Mouse (Mus musculus) retina, postnatal 7 days (tissue): ENCODE data around the gene Ccdc24.
A peak's percentile ranks its signal among the peaks of the same experiment; 100 is the strongest.

ENCODE experiments used
- DNase-seq: peaks from one replicate; pipeline ENCODE4 v3.0.0-alpha.2; 2012; ENCODE audit warnings: low read depth, low spot score

Ccdc24 gene

DNA sequence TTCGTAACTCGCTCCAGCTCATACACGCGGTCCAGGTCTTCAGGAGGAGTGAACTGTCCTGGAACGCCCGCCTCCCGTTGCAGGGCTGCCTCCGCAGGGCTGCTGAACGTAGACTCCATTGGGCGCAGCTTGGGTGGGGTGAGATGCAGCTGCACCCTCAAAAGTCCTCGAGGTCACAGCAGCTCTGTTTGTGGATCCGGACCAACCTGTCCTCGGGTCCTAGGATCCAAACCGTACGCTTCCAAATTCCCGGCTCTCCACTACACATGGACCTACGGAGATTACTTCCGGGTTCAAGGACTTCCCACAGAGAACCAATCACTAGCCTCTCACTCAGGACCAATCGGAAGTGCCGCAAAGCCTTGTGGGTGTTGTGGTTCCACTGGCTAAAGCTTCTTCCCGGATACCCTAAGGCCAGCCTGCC is 19.4 kb upstream of the Ccdc24 start, which contains the start of gene Dph2:
Gene Dph2 (minus strand): TSS at position 295 of the 424 bp plus-strand sequence.
- peak; percentile 82 for DNase-seq

DNA sequence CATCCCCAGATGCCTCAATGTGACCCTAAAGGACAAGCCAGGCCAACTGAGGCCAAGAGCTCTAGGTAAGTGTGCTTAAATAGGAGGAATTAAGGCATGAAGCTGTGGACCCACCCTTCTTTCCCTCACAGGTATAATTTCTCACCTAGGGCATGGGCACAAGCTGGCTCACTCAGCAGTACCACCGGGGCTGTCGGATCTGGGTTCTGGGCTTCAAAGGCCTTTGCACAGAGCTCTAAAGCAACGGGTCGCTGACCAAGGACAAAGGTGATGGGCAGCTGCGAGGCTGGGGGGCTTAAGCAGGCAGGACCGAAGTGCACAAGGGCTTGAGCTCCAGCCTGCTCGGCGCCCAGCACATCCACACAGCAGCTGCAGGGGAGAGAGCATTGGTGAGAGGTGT is 18.4 kb upstream of the Ccdc24 start:
- no peak for DNase-seq

DNA sequence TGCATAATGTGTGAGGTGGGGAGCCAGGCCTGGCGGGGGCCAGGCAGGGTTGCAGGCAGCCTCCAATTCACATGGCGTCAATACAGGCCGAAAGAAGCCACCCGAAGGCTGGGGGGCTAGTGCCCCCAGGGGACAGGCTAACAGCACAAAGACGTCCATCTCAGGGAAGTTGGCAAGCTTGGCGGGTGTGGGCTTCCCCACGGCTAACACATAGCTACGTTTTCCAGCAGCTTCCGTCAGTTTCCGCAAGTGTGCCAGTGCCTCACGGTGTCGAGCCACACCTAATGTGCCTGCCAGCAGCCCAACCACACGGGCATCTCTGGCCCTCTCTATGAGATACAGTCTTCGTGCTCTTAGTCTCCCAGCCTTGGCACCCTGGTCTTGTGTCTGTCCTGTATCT is 17.7 kb upstream of the Ccdc24 start:
- no peak for DNase-seq

DNA sequence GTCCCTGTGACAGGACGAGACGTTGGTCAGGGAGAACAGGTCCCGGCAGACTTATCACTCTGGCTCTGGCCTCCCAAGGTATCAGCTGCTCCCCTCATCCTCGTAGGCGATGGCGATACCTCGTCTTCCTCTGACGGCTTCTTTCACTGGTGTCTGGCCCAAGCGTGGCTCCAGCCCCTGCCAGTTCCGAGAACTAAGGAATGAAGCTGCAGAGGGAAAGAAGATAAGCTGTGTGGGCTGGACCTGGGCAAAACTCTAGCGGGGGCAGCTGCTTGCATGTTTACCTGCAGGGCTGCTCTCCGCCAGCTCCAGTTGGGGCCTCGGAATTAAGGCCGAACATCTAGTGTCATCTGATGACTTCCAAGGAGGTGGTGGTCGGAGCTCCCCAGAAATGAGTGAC is 17.1 kb upstream of the Ccdc24 start:
- no peak for DNase-seq

DNA sequence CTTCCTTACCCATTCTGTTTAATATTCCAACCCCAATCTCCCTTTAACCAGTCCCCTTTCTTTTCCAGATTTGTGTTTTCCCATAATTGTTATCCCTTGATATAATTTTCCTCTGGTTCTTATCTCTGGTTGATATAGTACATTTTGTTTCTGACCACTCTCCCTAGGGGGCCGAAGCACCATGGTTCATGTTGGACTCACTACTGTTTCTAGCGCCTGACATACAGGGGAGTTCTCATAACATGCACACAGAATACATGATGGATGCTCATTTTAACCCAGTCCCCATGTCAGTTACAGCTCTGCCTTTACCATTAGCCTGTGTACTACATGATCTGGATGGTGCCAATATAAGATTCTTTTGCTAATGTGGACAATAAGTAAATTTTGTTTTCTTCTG is 15.6 kb upstream of the Ccdc24 start:
- no peak for DNase-seq

- DNase-seq = peak; percentile 76
These were observed 14.8 kb upstream of the Ccdc24 start, which contains the start of gene Atp6v0b for GRCm38 (mm10) chr4:117887133-117887532. Gene Atp6v0b (minus strand): TSS chr4:117887333.

GRCm38 (mm10) chr4:117886644-117887043 is 14.3 kb upstream of the Ccdc24 start:
- no peak for DNase-seq

DNA sequence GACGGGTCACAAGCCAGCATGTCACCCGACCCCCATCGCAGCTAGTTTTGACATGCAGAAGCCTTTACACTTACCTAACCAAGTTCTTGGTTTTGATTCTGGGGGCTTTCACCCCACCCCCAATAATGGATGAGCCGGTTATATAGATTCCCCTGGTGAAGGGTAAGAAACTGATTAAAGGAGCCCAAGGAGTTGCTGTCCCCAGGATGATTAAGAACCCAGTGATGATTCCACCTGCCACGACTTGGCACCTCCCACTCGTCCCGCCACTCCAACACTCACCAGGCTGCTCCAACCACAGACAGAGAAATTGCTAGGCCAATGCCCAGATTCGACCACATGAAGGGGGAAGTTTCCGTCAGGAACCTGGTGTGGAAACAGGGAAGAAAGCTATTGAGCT is 13.6 kb upstream of the Ccdc24 start:
- no peak for DNase-seq

DNA sequence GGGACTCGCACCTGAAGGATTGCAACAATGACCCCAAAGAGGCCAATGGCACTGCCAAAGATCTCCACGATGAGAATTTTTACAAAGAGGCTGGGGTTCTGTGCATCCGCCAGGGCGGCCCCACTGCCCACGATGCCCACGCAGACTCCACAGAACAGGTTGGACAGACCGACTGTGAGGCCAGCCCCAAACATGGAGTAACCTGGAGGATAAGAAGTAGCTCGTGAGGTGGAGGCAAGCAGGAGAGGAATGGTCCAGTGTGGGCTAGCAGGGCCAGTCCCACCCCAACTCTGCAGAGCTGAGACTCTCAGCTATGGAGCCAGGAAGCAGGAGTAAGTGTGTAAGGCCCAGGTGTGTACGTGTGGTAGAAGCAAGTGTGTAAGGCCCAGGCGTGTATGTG is 12.7 kb upstream of the Ccdc24 start:
- DNase-seq = no peak

- no peak for DNase-seq
These were observed 11.8 kb upstream of the Ccdc24 start for GRCm38 (mm10) chr4:117884146-117884545.

DNA sequence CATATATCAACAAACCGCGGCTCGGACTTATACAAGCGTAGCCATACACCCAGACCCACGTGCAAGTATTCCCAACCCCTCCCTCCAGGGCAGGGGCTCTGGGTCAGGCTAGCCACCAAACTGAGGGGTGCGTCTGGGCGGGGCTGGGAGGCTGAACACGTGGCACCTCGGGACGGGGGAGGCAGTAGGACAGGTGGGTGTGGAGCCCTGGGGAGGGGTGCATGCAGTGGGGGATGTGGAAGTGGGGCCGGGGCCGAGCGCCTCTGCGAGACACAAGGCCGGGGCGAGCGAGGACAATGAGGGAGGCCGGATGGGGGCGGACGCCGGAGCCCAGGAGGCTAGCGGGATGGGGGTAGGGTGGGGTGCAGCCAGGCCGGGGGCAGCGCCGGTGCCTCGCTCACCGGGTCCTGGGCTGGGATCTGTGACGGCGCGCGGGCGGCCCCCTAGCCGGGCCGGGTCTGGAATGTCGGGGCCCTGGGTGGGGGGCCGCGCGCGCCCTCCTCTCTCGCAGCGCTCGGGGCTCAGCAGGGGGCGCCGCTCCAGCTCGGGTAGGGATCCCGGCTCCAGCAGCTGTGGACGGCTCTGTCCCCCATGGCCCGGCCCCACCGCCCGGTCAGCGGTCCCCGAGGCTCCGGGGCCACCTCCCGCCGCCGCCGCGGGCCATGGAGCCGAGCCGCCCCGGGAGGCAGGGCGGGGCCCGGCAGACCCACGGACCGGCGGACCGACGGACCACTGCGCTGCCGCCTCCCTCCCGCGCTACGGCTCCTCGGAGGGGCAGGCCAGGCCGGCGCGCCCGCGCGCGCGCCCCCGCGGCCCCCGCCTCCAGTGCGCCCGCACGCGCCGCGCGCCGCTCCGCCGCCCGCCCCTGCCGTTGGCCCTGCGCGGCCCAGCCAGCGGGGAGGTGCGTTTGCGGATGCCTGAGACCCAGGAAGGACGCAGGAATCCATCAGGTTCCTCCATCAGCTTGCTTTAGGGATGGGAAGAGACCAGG is 10.6 kb upstream of the Ccdc24 start, which contains the start of gene B4galt2:
Gene B4galt2 (minus strand): TSS at position 787 of the 991 bp plus-strand sequence.
- DNase-seq = no peak

DNA sequence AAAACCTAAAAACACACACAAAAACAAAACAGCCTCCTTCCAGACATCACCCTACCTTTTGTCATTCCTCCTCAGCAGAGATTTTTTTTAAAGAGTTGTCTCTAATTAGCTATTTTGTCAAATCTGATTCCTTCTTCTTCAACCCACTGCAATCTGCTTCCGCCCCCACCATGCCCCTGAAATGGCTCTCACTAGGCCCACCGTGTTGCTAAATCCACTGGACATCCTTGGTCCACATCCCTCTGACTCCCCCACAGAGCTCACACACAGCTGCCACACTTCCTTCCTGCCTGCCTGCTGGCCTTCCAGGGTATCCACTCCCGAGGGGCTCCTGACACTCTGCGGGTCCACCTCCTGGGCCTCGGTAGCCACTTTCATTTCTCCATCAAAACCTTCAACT is 6.3 kb upstream of the Ccdc24 start:
- DNase-seq = no peak

GRCm38 (mm10) chr4:117878301-117878700 is 5.9 kb upstream of the Ccdc24 start:
- DNase-seq = no peak

GRCm38 (mm10) chr4:117873615-117874014 is 1.3 kb upstream of the Ccdc24 start:
- DNase-seq = no peak

- DNase-seq = no peak
These were observed 570 bp downstream of the Ccdc24 start for GRCm38 (mm10) chr4:117871787-117872186.

DNA sequence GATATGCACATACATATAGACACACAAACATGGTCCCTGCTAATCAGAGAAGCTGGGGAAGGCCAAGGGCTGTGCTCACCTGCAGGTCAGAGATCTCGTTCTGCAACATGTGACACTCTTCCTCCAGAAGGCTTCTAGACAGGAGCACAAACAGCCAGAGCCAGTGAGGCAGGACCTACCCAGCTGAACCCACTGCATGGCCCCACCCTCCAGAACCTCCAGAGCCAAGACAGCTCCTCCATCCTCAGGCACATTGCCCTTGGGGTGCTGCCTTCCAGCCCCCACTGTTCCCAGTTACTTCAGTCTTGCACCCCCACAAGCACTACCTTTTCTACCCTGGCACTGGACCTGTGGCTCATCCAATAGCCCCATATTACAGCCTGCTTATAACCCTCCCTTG is 1.9 kb downstream of the Ccdc24 start:
- DNase-seq = no peak

- no peak for DNase-seq
These were observed 3.0 kb downstream of the Ccdc24 start for GRCm38 (mm10) chr4:117869317-117869716.

DNA sequence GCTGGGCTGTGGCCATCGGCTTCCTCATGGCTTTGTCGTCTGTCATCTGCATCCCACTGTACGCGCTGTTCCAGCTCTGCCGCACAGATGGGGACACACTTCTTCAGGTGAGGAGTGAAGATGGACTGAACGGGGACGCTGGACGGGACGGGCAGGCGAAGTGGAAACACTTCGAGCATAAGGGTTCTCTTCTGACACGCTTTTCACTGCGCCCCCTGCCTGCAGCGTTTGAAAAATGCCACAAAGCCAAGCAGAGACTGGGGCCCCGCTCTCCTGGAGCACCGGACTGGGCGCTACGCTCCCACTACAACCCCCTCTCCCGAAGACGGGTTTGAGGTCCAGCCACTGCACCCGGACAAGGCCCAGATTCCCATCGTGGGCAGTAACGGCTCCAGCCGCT is 4.5 kb downstream of the Ccdc24 start:
- peak; percentile 47 for DNase-seq

- no peak for DNase-seq
These were observed 5.4 kb downstream of the Ccdc24 start for GRCm38 (mm10) chr4:117867000-117867399.

DNA sequence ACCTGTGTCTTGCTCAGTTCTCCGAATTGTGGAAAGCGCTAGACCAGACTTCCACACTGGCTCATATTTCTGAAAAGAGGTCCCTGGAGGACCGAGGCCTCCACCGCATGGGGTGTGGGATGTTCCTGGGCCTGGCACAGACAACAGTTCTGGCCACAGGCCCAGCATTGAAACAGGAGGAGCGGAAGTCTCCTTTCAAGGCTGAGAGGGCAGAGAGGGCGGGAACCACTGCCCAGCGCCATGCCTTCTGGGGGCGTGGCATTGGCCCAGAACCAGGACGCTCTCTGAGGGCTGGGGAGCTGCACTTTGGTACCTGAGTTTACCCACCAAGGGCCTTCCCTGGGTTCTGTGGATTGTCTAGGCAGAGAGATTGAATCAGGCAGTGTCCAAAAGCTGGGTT is 6.3 kb downstream of the Ccdc24 start:
- DNase-seq = no peak

- peak; percentile 51 for DNase-seq
These were observed 9.5 kb downstream of the Ccdc24 start for GRCm38 (mm10) chr4:117862823-117863222.

GRCm38 (mm10) chr4:117860570-117860969 is 11.8 kb downstream of the Ccdc24 start:
- DNase-seq = no peak

DNA sequence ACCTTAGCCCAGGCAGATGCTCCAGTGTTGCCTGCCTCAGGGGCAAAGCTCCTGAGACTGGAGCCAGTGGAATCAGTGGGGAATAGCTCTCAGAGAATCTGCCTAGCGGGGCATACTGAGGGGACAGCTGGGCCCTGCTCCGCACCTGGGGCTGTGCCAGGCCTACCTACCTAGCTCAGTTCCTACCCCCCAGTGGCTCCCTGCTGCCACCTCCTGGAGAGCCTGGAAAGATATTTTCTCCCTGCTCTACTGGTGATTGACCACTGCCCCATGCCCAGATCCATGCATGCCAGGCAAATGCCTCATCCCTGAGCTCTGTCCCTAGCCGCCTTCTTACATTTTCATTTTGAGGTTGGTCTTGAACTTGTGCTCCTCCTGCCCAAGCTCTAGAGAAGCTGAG is 13.6 kb downstream of the Ccdc24 start:
- DNase-seq = peak; percentile 69
